Comparison of ENCODE assay signal across 11 mouse cellular contexts in the genomic region with DNA sequence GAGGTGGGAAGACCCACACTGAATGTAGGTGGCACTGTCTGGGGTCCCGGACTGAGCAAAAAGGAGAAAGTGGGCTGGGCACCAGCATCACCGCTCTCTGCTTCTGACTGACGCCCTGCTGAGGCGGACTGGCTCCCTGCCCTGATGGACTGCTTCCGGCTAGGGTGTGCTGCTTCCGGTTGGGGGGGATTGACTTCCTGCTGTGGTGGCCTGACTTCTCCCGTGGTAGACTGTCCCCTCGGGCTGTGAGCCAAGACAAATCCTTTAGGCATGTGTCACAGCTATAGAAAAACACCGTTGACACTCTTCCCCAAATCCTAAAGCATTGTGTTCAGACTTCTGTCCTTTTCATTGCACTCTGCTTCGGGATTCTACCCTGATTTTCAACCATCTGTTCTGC. TPM values are rescaled to one million over a fixed set of nuclear protein-coding genes. Genes with fewer than 3 reads are reported as not detected.
A peak's percentile ranks its signal among the peaks of the same experiment; 100 is the strongest.
DNase-seq lines count a peak whose midpoint lies in the region; ATAC-seq and TF ChIP-seq lines count a peak whose summit lies in the region.
"Had no signal": no experiment of that assay in that cellular context is flagged by ENCODE, and none has a peak within 500 bp of the region (broad histone marks: within the 10 kb centered on the region; RNA-seq: fewer than 3 reads in every experiment).

No protein-coding gene starts in this region.

- H3K4me3 ChIP-seq in lung, embryonic 15.5 days: no peak overlapping the region
- no peak overlapping the region for H3K4me3 ChIP-seq in hindbrain, embryonic 14.5 days (replicated peaks; ENCODE audit: low read length)
- no peak overlapping the region for H3K4me3 ChIP-seq in intestine, postnatal 0 days (ENCODE audit: low read depth, low read length)
- H3K4me3 ChIP-seq: embryonic facial prominence, embryonic 15.5 days; midbrain, embryonic 12.5 days had no signal

- H3K4me1 ChIP-seq in lung, embryonic 15.5 days: no peaks in the 10 kb centered on the region
- no peaks in the 10 kb centered on the region for H3K4me1 ChIP-seq in hindbrain, embryonic 14.5 days (replicated peaks; ENCODE audit: control insufficient read depth, insufficient read depth, low read length)
- H3K4me1 ChIP-seq in intestine, postnatal 0 days (replicated peaks; ENCODE audit: control insufficient read depth, insufficient read depth, low read length): no peaks in the 10 kb centered on the region

- no peaks in the 10 kb centered on the region for H3K36me3 ChIP-seq in lung, embryonic 15.5 days
- H3K36me3 ChIP-seq in hindbrain, embryonic 14.5 days (replicated peaks; ENCODE audit: control insufficient read depth, insufficient read depth): no peaks in the 10 kb centered on the region
- H3K36me3 ChIP-seq in intestine, postnatal 0 days (ENCODE audit: control insufficient read depth, insufficient read depth): no peaks in the 10 kb centered on the region
- H3K36me3 ChIP-seq: embryonic facial prominence, embryonic 15.5 days; midbrain, embryonic 12.5 days had no signal

- intact Hi-C loops in heart, postnatal 10 days (cut with DNase I): no loop called here

- H3K27ac ChIP-seq in lung, embryonic 15.5 days: no peak overlapping the region
- H3K27ac ChIP-seq in hindbrain, embryonic 14.5 days: no peak overlapping the region
- H3K27ac ChIP-seq in intestine, postnatal 0 days (ENCODE audit: low read depth, low read length): no peak overlapping the region
- H3K27ac ChIP-seq: embryonic facial prominence, embryonic 15.5 days; midbrain, embryonic 12.5 days had no signal

- H3K4me2 ChIP-seq in lung, embryonic 15.5 days: no peak overlapping the region
- no peak overlapping the region for H3K4me2 ChIP-seq in hindbrain, embryonic 14.5 days (replicated peaks)
- H3K4me2 ChIP-seq in intestine, postnatal 0 days (replicated peaks; ENCODE audit: low read depth): no peak overlapping the region
- H3K4me2 ChIP-seq: embryonic facial prominence, embryonic 15.5 days; midbrain, embryonic 12.5 days had no signal

- peak; percentile 20 for DNase-seq in gastrocnemius, postnatal 10 days
- DNase-seq in gastrocnemius, adult 18-20 months (ENCODE audit: low spot score): no peak
- peak; percentile 11 for DNase-seq in adrenal gland, adult 8-10 months
- peak; percentile 35 to 60 for DNase-seq in heart, postnatal 10 days
- DNase-seq in hindbrain, embryonic 14.5 days (ENCODE audit: low spot score): no peak
- DNase-seq: spleen, adult 18-20 months had no signal

- ATAC-seq in lung, embryonic 15.5 days (ENCODE audit: borderline replicate concordance, extremely low read depth, low FRiP score, low TSS enrichment): peak; percentile 46; the same call in 1 of the 2 replicates
- ATAC-seq in hindbrain, embryonic 14.5 days (ENCODE audit: low FRiP score): no peak
- no peak for ATAC-seq in intestine, postnatal 0 days
- ATAC-seq in cerebellum, adult (ENCODE audit: insufficient number of reproducible peaks, low FRiP score, low TSS enrichment): no peak

- H3K9ac ChIP-seq in lung, embryonic 15.5 days: no peak overlapping the region
- no peak overlapping the region for H3K9ac ChIP-seq in hindbrain, embryonic 14.5 days
- no peak overlapping the region for H3K9ac ChIP-seq in intestine, postnatal 0 days (ENCODE audit: low read depth, low read length)
- H3K9ac ChIP-seq: embryonic facial prominence, embryonic 15.5 days; midbrain, embryonic 12.5 days had no signal

- H3K27me3 ChIP-seq in lung, embryonic 15.5 days: no peaks in the 10 kb centered on the region
- H3K27me3 ChIP-seq in hindbrain, embryonic 14.5 days (ENCODE audit: control insufficient read depth, insufficient read depth, low read length): no peaks in the 10 kb centered on the region
- H3K27me3 ChIP-seq in intestine, postnatal 0 days (replicated peaks; ENCODE audit: control insufficient read depth, insufficient read depth, low read length): no peaks in the 10 kb centered on the region
- H3K27me3 ChIP-seq: embryonic facial prominence, embryonic 15.5 days had no signal

- 49% methylated on average over 10 of the region's 10 CpGs for WGBS in lung, embryonic 15.5 days
- WGBS in hindbrain, embryonic 14.5 days: 58% methylated on average over 10 of the region's 10 CpGs
- WGBS in intestine, postnatal 0 days: 64% methylated on average over 10 of the region's 10 CpGs

- no peaks in the 10 kb centered on the region for H3K9me3 ChIP-seq in lung, embryonic 15.5 days
- no peaks in the 10 kb centered on the region for H3K9me3 ChIP-seq in hindbrain, embryonic 14.5 days (ENCODE audit: control insufficient read depth, low read length)
- H3K9me3 ChIP-seq in intestine, postnatal 0 days (ENCODE audit: control insufficient read depth): no peaks in the 10 kb centered on the region
- H3K9me3 ChIP-seq: embryonic facial prominence, embryonic 15.5 days; midbrain, embryonic 12.5 days had no signal

- no peak for TF ChIP-seq CTCF in intestine, postnatal 0 days (IDR thresholded peaks at IDR 0.05; ENCODE audit: low read depth)

RNA-seq across cellular contexts. Expression of a gene that starts 26.0 kb away (rescaled TPM):
- total RNA-seq in gastrocnemius, postnatal 10 days (2021): 10 to 100 TPM; 51.7 to 61.1 TPM
- total RNA-seq in gastrocnemius, adult 18-20 months (2021): 10 to 100 TPM; 15.5 to 21.9 TPM
- total RNA-seq in adrenal gland, adult 8-10 months (2022): 10 to 100 TPM; 22.4 to 42.8 (median 34.7) TPM
- total RNA-seq in heart, postnatal 10 days (2021): 10 to 100 TPM; 41.9 to 48.3 TPM
- 15.8 and 16.7 TPM in 2 replicates for polyA plus RNA-seq in lung, embryonic 15.5 days (2015; fragmentation: Nextera tagmentation; extraction: Ambion mirVana)
- polyA plus RNA-seq in hindbrain, embryonic 14.5 days (2014; fragmentation: Nextera tagmentation; extraction: Ambion mirVana): 5.8 and 6.7 TPM in 2 replicates
- polyA plus RNA-seq in intestine, postnatal 0 days (2015; fragmentation: Nextera tagmentation; extraction: Ambion mirVana): 7.9 and 9.2 TPM in 2 replicates

Comparison
In these comparisons a context has a peak if more than half of its experiments do, and no peak if none do; other contexts are left out.
1. DNase-seq: peak in gastrocnemius, postnatal 10 days (single experiment), adrenal gland, adult 8-10 months (single experiment) and heart, postnatal 10 days (2 of 2); none in gastrocnemius, adult 18-20 months (single experiment) and hindbrain, embryonic 14.5 days (single experiment).